In genomic region chr3:138744030-138744774, GRCm38 (mm10) we compare ENCODE assay signal across 8 mouse cellular contexts. TPM values are rescaled to one million over a fixed set of nuclear protein-coding genes. Genes with fewer than 3 reads are reported as not detected.
A peak's percentile ranks its signal among the peaks of the same experiment; 100 is the strongest.
DNase-seq lines count a peak whose midpoint lies in the region; ATAC-seq lines count a peak whose summit lies in the region.

No protein-coding gene starts in this region.

- WGBS in heart, embryonic 16.5 days, result 53% methylated on average over 8 of the region's 8 CpGs
- WGBS in hindbrain, embryonic 10.5 days, result 33% methylated on average over 8 of the region's 8 CpGs
- 28% methylated on average over 8 of the region's 8 CpGs for WGBS in midbrain, embryonic 12.5 days

- H3K27me3 ChIP-seq in heart, embryonic 16.5 days (ENCODE audit: control insufficient read depth, insufficient read depth, low read length), result peaks cover 7% of the 10 kb centered on the region; the same call in 1 of the 2 replicates
- H3K27me3 ChIP-seq in hindbrain, embryonic 10.5 days (ENCODE audit: insufficient read depth, poor library complexity, severe bottlenecking), result peaks cover 18% of the 10 kb centered on the region
- H3K27me3 ChIP-seq in midbrain, embryonic 12.5 days, result peaks cover 16% of the 10 kb centered on the region

- no peak overlapping the region for H3K9ac ChIP-seq in heart, embryonic 16.5 days (ENCODE audit: low read length)
- peak overlapping the region; percentile 89 for H3K9ac ChIP-seq in midbrain, embryonic 12.5 days (replicated peaks)

- H3K4me2 ChIP-seq in heart, embryonic 16.5 days (ENCODE audit: low read depth, low read length), result peak overlapping the region; percentile 99; the same call in 1 of the 2 replicates
- peak overlapping the region; percentile 75 for H3K4me2 ChIP-seq in midbrain, embryonic 12.5 days (replicated peaks)

- no peak for DNase-seq in heart, postnatal 14 days
- DNase-seq in NIH3T3 (ENCODE audit: low read depth), result peak; percentile 63
- peak; percentile 10 for DNase-seq in hindbrain, embryonic 10.5 days (ENCODE audit: low spot score)
- DNase-seq in urinary bladder, postnatal 10 days (ENCODE audit: low spot score), result no peak
- DNase-seq in adrenal gland, postnatal 4 days (ENCODE audit: low spot score in 2 of 2), result no peak
- no peak for DNase-seq in gastrocnemius, postnatal 14 days

- intact Hi-C loops in heart, postnatal 14 days (cut with DNase I), result loop anchor here (5.0 to 10.0 kb wide), 4 partner anchors 93 to 219 kb away; partner anchors contain the start of gene Eif4e
- intact Hi-C loops in gastrocnemius, postnatal 14 days (cut with DNase I; ENCODE audit: low total_unique reads), result loop anchor here (10.0 kb wide), 1 partner anchor 161 kb away; no protein-coding TSS in a partner anchor

- H3K4me1 ChIP-seq in heart, embryonic 16.5 days (ENCODE audit: control insufficient read depth, insufficient read depth, low read length), result peaks cover 6% of the 10 kb centered on the region
- H3K4me1 ChIP-seq in hindbrain, embryonic 10.5 days (replicated peaks), result peaks cover 47% of the 10 kb centered on the region
- H3K4me1 ChIP-seq in midbrain, embryonic 12.5 days, result peaks cover 20% of the 10 kb centered on the region

- H3K9me3 ChIP-seq in heart, embryonic 16.5 days (replicated peaks; ENCODE audit: control insufficient read depth, low read length), result no peaks in the 10 kb centered on the region
- no peaks in the 10 kb centered on the region for H3K9me3 ChIP-seq in hindbrain, embryonic 10.5 days
- no peaks in the 10 kb centered on the region for H3K9me3 ChIP-seq in midbrain, embryonic 12.5 days

- no peak overlapping the region for H3K27ac ChIP-seq in heart, embryonic 16.5 days (ENCODE audit: low read length)
- peak overlapping the region; percentile 96 for H3K27ac ChIP-seq in hindbrain, embryonic 10.5 days
- H3K27ac ChIP-seq in midbrain, embryonic 12.5 days (replicated peaks), result peak overlapping the region; percentile 30; the same call in 1 of the 2 replicates

- no peak for ATAC-seq in heart, embryonic 16.5 days (replicated peaks; ENCODE audit: extremely low read depth, insufficient read depth, low FRiP score)
- ATAC-seq in midbrain, embryonic 12.5 days (ENCODE audit: low FRiP score, low read depth), result no peak

- no peaks in the 10 kb centered on the region for H3K36me3 ChIP-seq in heart, embryonic 16.5 days (ENCODE audit: control insufficient read depth, insufficient read depth)
- no peaks in the 10 kb centered on the region for H3K36me3 ChIP-seq in hindbrain, embryonic 10.5 days
- no peaks in the 10 kb centered on the region for H3K36me3 ChIP-seq in midbrain, embryonic 12.5 days

- peak overlapping the region; percentile 85 for H3K4me3 ChIP-seq in heart, embryonic 16.5 days (ENCODE audit: low read length)
- H3K4me3 ChIP-seq in hindbrain, embryonic 10.5 days, result peak overlapping the region; percentile 81
- H3K4me3 ChIP-seq in midbrain, embryonic 12.5 days, result peak overlapping the region; percentile 87

RNA-seq across cellular contexts. Expression of gene Tspan5, which starts 2.2 kb away (rescaled TPM):
- 13.0 and 14.3 TPM in 2 replicates for polyA plus RNA-seq in heart, embryonic 16.5 days (2015; fragmentation: Nextera tagmentation; extraction: Ambion mirVana)
- total RNA-seq in heart, postnatal 14 days (2021), result 10 to 100 TPM; 11.0 to 11.3 TPM
- polyA plus RNA-seq in hindbrain, embryonic 10.5 days (2016; fragmentation: Nextera tagmentation; extraction: Ambion mirVana), result 33.0 and 46.4 TPM in 2 replicates
- 55.3 and 65.9 TPM in 2 replicates for polyA plus RNA-seq in midbrain, embryonic 12.5 days (2016; fragmentation: Nextera tagmentation; extraction: Ambion mirVana)
- 10 to 100 TPM; 39.3 to 40.5 TPM for total RNA-seq in adrenal gland, postnatal 4 days (2021)
- 1 to 10 TPM; 7.0 to 9.1 TPM for total RNA-seq in gastrocnemius, postnatal 14 days (2021)

Comparison
In these comparisons a context has a peak if more than half of its experiments do, and no peak if none do; other contexts are left out.
1. DNase-seq: peak in NIH3T3 (single experiment) and hindbrain, embryonic 10.5 days (single experiment); none in heart, postnatal 14 days (0 of 2), urinary bladder, postnatal 10 days (single experiment), adrenal gland, postnatal 4 days (0 of 2) and gastrocnemius, postnatal 14 days (single experiment).
2. Peak in every context shown above with its lines, with median percentiles within 50 percentile points of each other: H3K4me3 ChIP-seq.